Mouse (Mus musculus): ENCODE results near the gene Rufy4.

DNA sequence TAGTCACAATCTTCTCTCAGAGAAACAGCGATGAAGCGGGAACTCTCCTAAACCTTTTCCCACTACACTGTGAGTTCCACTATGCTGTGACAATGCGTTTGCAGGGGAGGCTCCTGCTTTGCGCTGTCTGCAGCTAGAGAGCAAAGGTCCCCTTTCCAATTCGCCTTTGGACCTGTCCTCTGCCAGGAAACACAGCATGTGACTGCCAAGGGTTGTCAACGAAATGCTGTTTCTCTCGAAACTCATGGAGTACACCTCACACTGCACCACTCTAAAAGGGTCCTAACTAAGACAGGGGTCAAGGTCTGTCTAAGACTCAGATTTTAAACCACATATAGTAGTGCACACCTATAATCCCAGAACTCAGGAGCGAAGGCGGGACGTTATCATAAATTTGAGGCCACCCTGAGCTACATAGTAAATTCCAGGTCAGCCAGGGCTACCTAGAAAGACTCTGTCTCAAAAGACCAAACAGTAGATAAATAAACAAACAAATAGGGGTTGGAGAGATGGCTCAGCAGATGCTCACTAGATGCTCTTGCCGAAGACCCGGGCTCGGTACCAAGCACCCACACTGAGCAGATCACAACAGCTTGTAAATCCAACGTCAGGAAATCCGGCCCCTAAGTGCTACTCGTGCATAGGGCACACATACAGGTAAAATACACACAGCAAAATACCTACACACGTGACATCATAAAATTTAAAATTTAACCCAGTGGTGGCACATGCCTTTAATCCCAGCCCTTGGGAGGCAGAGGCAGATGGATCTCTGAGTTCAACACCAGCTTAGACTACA lies 71.5 kb downstream of the Rufy4 start:
- no peak for TF ChIP-seq POLR2A (IDR thresholded peaks at IDR 0.05; ENCODE audit: borderline replicate concordance, control insufficient read depth, low read depth, low read length)
- TF ChIP-seq CTCF (IDR thresholded peaks at IDR 0.05; ENCODE audit: control insufficient read depth, insufficient read depth, low read length): no peak
